Mouse (Mus musculus): Measurements from ENCODE around the gene Arhgef3. TPM values are rescaled to one million over a fixed set of nuclear protein-coding genes. Genes with fewer than 3 reads are reported as not detected.

Gene Arhgef3
- polyA plus RNA-seq, 1 experiment from 2014 or later, result 6.6 TPM

DNA sequence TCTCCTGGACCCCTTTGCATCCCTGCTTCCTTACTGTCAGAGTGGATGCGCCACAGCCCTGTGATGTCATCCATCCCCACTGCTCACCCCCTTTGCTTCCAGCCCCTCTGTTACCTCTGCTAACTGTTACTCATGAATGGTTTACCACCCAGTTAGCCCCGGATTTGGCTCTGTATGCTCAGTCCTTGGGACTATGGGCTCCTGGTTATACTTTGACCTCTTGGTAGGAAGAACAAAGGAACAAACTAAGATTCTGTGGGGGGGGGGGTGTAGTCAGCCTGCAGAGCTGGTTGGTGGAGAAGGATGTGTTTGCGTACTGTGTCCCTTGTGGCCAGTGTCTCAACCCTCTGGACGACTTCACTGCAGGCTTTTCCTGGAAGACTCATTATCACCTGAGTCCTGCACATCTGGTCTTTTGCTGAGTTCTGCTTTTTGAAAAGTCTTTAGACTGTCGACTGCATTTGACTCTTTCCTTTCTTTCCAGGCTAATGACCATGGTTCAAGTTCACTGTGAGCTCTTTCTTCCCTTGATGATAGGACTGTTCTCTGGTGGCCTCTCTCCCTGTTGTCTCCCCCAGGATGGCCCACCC lies 250.1 kb downstream of the Arhgef3 start:
- Histone ChIP-seq H3K4me1 (replicated peaks) (no peaks in the 10 kb centered on the region), H3K4me2 (no peak overlapping the region), H3K36me3 (replicated peaks) (no peaks in the 10 kb centered on the region), H3K4me3 (replicated peaks) (no peak overlapping the region), H3K9me3 (replicated peaks) (no peaks in the 10 kb centered on the region), H3K9ac (no peak overlapping the region), H3K27ac (replicated peaks) (no peak overlapping the region), H3K27me3 (no peaks in the 10 kb centered on the region)
- 38% methylated on average over 5 of the region's 5 CpGs for WGBS (ENCODE audit: insufficient replicate concordance)
- ATAC-seq (ENCODE audit: insufficient read depth), result no peak

DNA sequence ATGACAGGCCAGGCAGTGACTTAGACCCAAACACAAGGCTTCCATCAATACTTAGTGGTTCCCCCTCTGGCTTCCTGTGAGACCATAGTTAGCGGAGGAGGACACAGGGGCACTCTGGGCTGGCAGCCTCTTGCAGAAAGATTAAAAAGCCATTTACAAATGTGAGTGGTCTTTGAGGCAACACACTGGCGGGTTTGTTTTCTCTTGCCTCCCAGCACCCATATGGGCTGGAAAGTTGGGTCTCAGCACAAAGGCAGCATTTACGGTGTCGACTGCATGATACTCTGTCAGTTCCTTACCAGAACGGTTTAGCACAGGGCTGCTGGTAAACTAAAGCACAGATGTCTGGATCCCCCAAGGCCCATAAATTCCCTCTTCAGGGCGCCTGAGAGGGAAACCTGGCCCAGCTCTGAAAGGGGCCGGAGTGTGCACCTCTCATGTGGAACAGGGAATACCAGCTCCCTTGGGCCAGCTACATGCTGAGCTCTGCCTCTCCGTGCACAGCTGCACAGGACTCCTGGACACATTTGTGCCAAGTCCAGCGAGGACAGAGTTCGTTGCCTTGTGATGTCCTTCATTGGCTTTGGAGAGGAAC lies 252.5 kb downstream of the Arhgef3 start:
- H3K9me3 ChIP-seq (replicated peaks), result no peaks in the 10 kb centered on the region
- no peak for ATAC-seq (ENCODE audit: insufficient read depth)
- no peak overlapping the region for H3K9ac ChIP-seq
- H3K4me3 ChIP-seq (replicated peaks), result no peak overlapping the region
- no peaks in the 10 kb centered on the region for H3K36me3 ChIP-seq (replicated peaks)
- no peaks in the 10 kb centered on the region for H3K27me3 ChIP-seq
- 57% methylated on average over 10 of the region's 10 CpGs for WGBS (ENCODE audit: insufficient replicate concordance)
- no peaks in the 10 kb centered on the region for H3K4me1 ChIP-seq (replicated peaks)
- H3K27ac ChIP-seq (replicated peaks), result no peak overlapping the region
- no peak overlapping the region for H3K4me2 ChIP-seq

DNA sequence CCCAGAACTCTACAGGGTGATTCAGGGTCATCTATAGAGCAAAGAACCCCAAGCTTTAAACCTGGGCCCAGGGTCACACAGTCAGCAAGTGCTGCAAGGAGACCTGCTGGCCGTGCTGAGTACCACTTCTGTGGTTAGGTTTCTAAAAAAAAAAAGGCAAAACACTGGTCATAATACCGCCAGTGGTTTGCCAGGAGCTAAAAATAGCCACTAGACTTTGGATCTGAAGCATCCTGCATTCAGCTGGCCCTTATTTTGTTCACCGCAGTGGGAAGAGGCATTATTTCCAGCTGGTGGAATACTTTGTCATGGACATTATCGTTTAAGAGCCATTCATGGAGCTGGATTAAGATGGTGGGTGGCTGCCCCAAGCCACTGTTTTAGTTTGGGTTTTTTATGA lies 253.9 kb downstream of the Arhgef3 start:
- Histone ChIP-seq H3K36me3 (replicated peaks) (no peaks in the 10 kb centered on the region), H3K9ac (no peak overlapping the region), H3K4me3 (replicated peaks) (no peak overlapping the region), H3K27ac (replicated peaks) (no peak overlapping the region), H3K4me2 (no peak overlapping the region), H3K27me3 (no peaks in the 10 kb centered on the region), H3K4me1 (replicated peaks) (no peaks in the 10 kb centered on the region), H3K9me3 (replicated peaks) (no peaks in the 10 kb centered on the region)
- 18% methylated on average over 4 of the region's 4 CpGs for WGBS (ENCODE audit: insufficient replicate concordance)
- ATAC-seq (ENCODE audit: insufficient read depth), result no peak

DNA sequence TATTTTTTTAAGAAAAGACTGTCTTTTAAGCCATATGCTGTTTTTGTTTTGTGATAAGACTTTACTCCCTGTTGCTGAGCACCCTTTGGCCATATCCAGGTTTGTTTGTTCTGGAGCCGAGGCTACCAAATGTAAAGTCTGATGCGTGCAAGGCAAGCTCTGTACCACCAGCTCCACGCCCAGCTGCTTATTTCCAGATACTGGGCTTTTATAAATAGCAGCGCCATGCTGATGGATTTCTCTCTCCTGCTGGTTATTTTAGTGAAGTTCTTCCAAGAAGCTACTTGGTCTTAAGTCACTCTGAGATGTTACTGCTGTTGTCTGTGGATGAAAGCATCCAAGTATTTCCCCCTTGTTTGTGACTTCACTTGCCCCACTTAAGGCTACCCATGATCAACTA lies 254.8 kb downstream of the Arhgef3 start:
- no peak for ATAC-seq (ENCODE audit: insufficient read depth)

DNA sequence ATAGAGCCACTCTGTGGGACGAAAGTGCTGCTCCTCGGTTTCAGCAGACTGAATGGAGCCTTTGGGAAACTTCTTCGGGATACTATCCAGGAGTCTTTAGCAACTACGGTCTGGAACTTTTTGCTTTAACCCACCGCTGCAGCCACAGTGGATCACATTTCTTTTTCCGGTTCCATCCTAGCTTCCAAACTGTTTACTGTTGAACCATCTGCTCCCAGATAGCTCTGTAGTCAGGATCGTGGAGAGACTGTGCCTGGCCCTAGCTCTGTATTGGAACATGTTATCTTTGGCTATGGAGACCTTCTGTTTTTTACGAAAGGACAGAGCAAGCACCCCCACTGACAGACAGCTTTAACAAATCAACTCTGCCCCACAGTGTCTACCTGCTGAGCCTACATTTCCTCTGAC lies 257.0 kb downstream of the Arhgef3 start:
- Histone ChIP-seq H3K27ac (replicated peaks) (no peak overlapping the region), H3K27me3 (no peaks in the 10 kb centered on the region), H3K36me3 (replicated peaks) (no peaks in the 10 kb centered on the region), H3K4me2 (no peak overlapping the region), H3K4me3 (replicated peaks) (no peak overlapping the region), H3K9me3 (replicated peaks) (no peaks in the 10 kb centered on the region), H3K4me1 (replicated peaks) (no peaks in the 10 kb centered on the region), H3K9ac (no peak overlapping the region)
- WGBS (ENCODE audit: insufficient replicate concordance), result 71% methylated on average over 8 of the region's 8 CpGs
- ATAC-seq (ENCODE audit: insufficient read depth), result no peak

More for the DNA sequence above, 254.8 kb downstream of the Arhgef3 start:
- H3K9ac ChIP-seq, result no peak overlapping the region
- H3K4me1 ChIP-seq (replicated peaks), result no peaks in the 10 kb centered on the region
- H3K4me3 ChIP-seq (replicated peaks), result no peak overlapping the region
- H3K36me3 ChIP-seq (replicated peaks), result no peaks in the 10 kb centered on the region
- H3K4me2 ChIP-seq, result no peak overlapping the region
- no peaks in the 10 kb centered on the region for H3K27me3 ChIP-seq
- no peak overlapping the region for H3K27ac ChIP-seq (replicated peaks)
- H3K9me3 ChIP-seq (replicated peaks), result no peaks in the 10 kb centered on the region
- 59% methylated on average over 4 of the region's 4 CpGs for WGBS (ENCODE audit: insufficient replicate concordance)

DNA sequence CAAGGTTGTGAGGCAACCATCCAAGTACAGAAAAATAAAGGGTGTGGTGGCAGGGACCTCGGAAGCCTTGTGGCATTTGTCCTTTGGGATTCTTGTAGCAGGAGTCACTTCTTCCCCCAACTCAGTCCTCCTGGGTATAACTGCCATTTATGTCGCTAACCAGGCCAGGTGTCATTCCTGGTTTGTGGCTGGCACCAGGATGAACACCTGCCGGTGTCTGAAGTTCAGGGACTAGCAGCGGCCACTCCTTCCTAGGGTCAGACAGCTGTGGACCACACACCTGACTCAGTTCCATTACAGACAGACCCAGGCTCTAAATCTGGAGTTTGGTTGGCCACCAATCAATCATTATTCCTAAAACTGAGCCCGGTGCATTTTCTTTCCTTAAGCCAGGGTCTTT lies 258.8 kb downstream of the Arhgef3 start:
- H3K4me3 ChIP-seq (replicated peaks), result no peak overlapping the region
- ATAC-seq (ENCODE audit: insufficient read depth), result no peak

DNA sequence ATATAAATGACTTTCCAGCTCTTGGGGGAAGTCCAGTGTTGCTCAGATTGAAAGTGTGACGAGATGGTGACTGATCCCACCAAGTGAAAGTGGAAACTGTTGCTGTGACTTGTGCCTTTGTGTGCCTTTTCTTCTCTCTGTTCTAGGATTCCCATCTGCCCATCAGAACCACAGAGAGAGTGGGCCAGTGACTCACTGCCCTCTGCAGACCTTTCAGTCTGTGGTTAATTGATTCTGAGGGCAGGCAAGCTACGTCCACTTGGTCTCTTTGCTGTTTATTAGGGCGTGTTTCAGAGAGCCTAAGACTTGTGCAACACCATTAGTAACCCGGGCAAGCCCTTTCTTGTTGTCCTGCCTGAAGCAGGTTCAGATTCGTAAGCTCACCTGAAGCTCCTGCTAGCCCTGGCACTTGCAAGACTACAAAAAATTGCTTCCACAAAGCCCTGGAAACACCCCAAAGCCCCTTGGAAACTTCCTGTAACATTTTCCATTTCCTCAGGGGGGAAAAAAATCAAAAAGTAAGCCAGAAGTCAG lies 261.5 kb downstream of the Arhgef3 start:
- Histone ChIP-seq H3K9ac (no peak overlapping the region), H3K4me1 (replicated peaks) (no peaks in the 10 kb centered on the region; the same call in 1 of the 2 replicates), H3K9me3 (replicated peaks) (no peaks in the 10 kb centered on the region), H3K4me2 (no peak overlapping the region), H3K4me3 (replicated peaks) (no peak overlapping the region), H3K36me3 (replicated peaks) (no peaks in the 10 kb centered on the region), H3K27me3 (no peaks in the 10 kb centered on the region), H3K27ac (replicated peaks) (no peak overlapping the region)
- ATAC-seq (ENCODE audit: insufficient read depth), result no peak
- 37% methylated on average over 5 of the region's 5 CpGs for WGBS (ENCODE audit: insufficient replicate concordance)

More for the DNA sequence above, 258.8 kb downstream of the Arhgef3 start:
- Histone ChIP-seq H3K27ac (replicated peaks) (no peak overlapping the region), H3K4me2 (no peak overlapping the region), H3K27me3 (no peaks in the 10 kb centered on the region), H3K4me1 (replicated peaks) (no peaks in the 10 kb centered on the region), H3K9me3 (replicated peaks) (no peaks in the 10 kb centered on the region), H3K36me3 (replicated peaks) (no peaks in the 10 kb centered on the region), H3K9ac (no peak overlapping the region)
- WGBS (ENCODE audit: insufficient replicate concordance), result 72% methylated on average over 5 of the region's 5 CpGs

DNA sequence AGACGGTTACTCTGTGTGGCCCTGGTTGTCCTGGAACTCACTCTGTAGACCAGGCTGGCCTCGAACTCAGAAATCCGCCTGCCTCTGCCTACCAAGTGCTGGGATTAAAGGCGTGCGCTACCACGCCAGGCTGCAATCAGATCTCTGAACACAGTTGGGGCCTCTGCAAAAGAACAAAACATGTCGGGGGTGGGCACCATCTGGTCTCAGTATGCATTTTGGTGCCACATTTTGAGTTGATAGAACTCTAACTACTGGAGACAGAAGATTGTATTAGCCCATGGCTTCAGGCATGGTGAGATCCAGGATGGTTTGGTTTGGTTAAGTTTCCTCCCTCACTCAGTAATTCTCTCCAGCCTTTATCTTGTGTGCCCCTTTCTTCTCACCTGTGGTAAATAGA lies 264.0 kb downstream of the Arhgef3 start:
- H3K27me3 ChIP-seq, result no peaks in the 10 kb centered on the region
- no peak for ATAC-seq (ENCODE audit: insufficient read depth)
- H3K4me3 ChIP-seq (replicated peaks), result no peak overlapping the region
- no peaks in the 10 kb centered on the region for H3K36me3 ChIP-seq (replicated peaks)
- no peak overlapping the region for H3K4me2 ChIP-seq
- no peaks in the 10 kb centered on the region; the same call in 1 of the 2 replicates for H3K4me1 ChIP-seq (replicated peaks)
- no peaks in the 10 kb centered on the region for H3K9me3 ChIP-seq (replicated peaks)
- H3K9ac ChIP-seq, result no peak overlapping the region
- H3K27ac ChIP-seq (replicated peaks), result no peak overlapping the region
- WGBS (ENCODE audit: insufficient replicate concordance), result 72% methylated on average over 7 of the region's 7 CpGs

DNA sequence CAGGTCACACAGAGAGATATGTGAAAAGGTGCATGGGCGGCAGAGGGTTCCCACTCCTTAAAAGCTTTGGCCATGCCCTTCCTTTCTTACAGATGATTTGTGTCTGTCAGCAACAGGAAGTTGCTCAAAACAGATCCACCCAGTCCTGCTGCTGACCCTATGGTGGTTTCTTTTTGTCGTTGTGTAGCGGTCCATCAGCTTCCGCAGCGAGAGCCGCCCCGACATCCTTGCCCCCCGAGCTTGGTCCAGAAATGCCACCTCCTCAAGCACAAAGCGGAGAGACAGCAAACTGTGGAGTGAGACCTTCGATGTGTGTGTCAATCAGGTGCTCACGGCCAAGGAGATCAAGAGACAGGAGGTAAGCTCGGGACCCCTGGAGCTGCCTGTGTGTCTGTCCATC lies 264.7 kb downstream of the Arhgef3 start:
- 12% methylated on average over 12 of the region's 12 CpGs for WGBS (ENCODE audit: insufficient replicate concordance)
- H3K4me2 ChIP-seq, result peak overlapping the region; percentile 32
- peak overlapping the region; percentile 37 for H3K4me3 ChIP-seq (replicated peaks)
- no peaks in the 10 kb centered on the region; the same call in 1 of the 2 replicates for H3K4me1 ChIP-seq (replicated peaks)
- no peak for ATAC-seq (ENCODE audit: insufficient read depth)
- H3K9ac ChIP-seq, result no peak overlapping the region
- no peaks in the 10 kb centered on the region for H3K27me3 ChIP-seq
- H3K27ac ChIP-seq (replicated peaks), result no peak overlapping the region
- H3K9me3 ChIP-seq (replicated peaks), result no peaks in the 10 kb centered on the region
- H3K36me3 ChIP-seq (replicated peaks), result no peaks in the 10 kb centered on the region

DNA sequence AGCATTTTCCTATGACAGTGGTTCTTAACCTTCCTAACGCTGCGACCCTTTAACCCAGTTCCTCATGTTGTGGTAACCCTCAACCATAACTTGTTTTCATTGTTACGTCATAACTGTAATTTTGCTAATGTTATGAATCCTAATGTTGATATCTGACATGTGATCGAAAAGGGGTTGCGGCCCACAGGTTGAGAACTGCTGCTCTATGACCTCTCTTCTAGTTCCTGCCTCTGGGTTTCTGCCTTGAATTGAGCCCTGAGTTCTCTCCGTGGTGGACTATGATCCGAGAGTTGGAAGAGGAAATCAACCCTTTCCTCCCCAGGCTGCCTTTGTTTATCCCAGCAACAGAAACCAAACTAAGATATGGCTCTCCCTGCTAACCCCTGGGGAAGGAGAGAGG lies 266.8 kb downstream of the Arhgef3 start:
- no peak overlapping the region for H3K4me3 ChIP-seq (replicated peaks)
- H3K9ac ChIP-seq, result no peak overlapping the region
- ATAC-seq (ENCODE audit: insufficient read depth), result no peak
- H3K36me3 ChIP-seq (replicated peaks), result 0 out of 2 replicates have a peak, but pooled peaks cover 4% of the 10 kb centered on the region
- no peaks in the 10 kb centered on the region; the same call in 1 of the 2 replicates for H3K4me1 ChIP-seq (replicated peaks)
- no peaks in the 10 kb centered on the region for H3K9me3 ChIP-seq (replicated peaks)
- WGBS (ENCODE audit: insufficient replicate concordance), result 41% methylated on average over 7 of the region's 7 CpGs
- no peak overlapping the region for H3K27ac ChIP-seq (replicated peaks)
- H3K27me3 ChIP-seq, result no peaks in the 10 kb centered on the region
- H3K4me2 ChIP-seq, result no peak overlapping the region

DNA sequence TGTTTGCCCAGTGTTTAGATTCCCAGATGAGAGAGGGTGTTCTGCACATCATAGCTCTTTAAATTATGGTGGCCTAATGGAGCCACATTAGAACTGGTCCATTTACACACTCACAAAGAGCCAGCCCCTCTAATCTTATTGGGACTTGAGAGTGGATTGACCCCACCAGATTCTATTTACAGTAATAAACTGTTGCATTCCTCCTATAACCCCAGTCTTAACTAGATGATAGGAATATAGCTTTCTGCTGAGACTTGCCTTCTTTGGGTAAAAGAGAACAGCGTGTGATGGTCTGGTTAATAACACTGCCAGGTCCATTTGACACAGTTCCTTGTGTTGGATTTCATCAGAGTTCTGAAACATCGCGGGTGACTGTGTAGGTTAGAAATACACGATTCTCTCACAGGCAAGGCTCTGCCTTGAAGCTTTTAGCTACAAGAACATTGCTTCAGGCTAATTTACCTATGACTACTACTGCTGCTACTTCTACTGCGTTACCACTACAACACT lies 268.7 kb downstream of the Arhgef3 start:
- Histone ChIP-seq H3K27me3 (no peaks in the 10 kb centered on the region), H3K4me2 (no peak overlapping the region), H3K9me3 (replicated peaks) (no peaks in the 10 kb centered on the region), H3K9ac (no peak overlapping the region), H3K4me1 (replicated peaks) (no peaks in the 10 kb centered on the region; the same call in 1 of the 2 replicates), H3K36me3 (replicated peaks) (peaks cover 4% of the 10 kb centered on the region; the same call in 1 of the 2 replicates), H3K27ac (replicated peaks) (no peak overlapping the region), H3K4me3 (replicated peaks) (no peak overlapping the region)
- 74% methylated on average over 5 of the region's 5 CpGs for WGBS (ENCODE audit: insufficient replicate concordance)
- no peak for ATAC-seq (ENCODE audit: insufficient read depth)

Data from liver, embryonic 15.5 days (tissue).